Mouse (Mus musculus): ENCODE measurements around the gene Trpm1. TPM values are rescaled to one million over a fixed set of nuclear protein-coding genes. Genes with fewer than 3 reads are reported as not detected.

Gene Trpm1
- polyA plus RNA-seq (2017; shearing (Covaris generic)) = 1.3 TPM

DNA sequence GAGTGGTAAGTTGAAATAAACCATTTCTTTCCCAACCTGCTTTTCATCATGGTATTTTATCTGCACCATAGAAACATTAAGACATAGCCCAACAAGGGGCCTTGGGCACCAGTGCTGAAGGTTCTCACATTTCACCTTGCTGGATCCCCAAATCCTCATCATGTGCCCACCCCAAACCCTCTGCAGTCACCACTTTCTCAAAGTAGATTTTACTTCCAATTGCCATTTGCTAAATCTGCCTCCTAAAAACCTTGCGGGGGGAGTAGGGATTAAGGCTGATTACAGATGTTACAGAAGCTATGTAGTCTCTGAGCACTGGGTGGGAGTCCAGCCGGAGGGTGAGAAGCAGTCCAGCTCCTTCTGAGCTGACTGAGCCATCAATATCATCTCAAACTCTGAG lies at the start of gene Trpm1:
Gene Trpm1 (plus strand): TSS at position 301 of the 400 bp plus-strand sequence.

DNA sequence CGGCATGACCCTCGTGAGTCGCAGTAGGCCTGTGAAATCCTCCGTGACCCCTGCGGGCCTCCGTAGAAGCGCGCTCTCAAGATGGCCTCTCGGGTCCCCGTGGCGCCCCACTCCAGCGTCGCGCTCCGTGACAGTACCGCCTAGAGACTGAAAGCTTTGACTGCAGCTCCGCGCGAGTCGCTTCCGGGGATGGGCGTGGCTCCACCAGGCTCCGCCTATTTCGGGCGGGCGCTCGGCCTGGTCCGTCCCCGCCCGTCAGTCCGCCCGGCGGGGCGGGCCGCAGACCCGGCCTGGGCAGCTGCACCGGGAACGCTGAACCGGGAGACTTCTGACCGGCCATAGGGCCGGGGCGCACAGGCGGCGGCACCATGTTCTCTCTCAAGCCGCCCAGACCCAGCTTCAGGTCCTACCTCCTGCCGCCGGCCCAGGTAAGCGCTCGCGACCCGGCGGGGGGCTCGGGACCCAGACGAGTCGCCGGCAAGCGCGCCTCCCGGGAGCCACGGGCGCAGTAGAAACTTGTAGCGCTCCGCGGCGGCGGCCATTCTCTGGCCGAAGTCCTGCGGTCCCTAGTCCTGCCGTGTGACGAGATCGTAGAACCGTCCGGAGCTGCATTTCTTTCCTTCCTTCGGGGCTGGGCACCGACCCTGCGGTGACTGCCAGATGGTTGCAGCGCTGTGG lies 133.9 kb downstream of the Trpm1 start, which contains the start of gene Mtmr10:
Gene Mtmr10 (plus strand): TSS at position 240 of the 678 bp plus-strand sequence.

Other genes starting within 250 kb of the Trpm1 start
- 0.35 TPM for gene E030018B13Rik, start 237.0 kb upstream of the Trpm1 start, polyA plus RNA-seq (2017; shearing (Covaris generic))
- 493 TPM for gene Klf13, start 214.9 kb upstream of the Trpm1 start, polyA plus RNA-seq (2017; shearing (Covaris generic))
- gene Mtmr10, start 133.8 kb downstream of the Trpm1 start, polyA plus RNA-seq (2017; shearing (Covaris generic)) = 35.7 TPM
- gene Fan1, start 220.3 kb downstream of the Trpm1 start, polyA plus RNA-seq (2017; shearing (Covaris generic)) = 6.0 TPM
- 54.2 TPM for gene Mphosph10, start 238.4 kb downstream of the Trpm1 start, polyA plus RNA-seq (2017; shearing (Covaris generic))
- 9.3 TPM for gene Mcee, start 238.8 kb downstream of the Trpm1 start, polyA plus RNA-seq (2017; shearing (Covaris generic))

Measured in naive thymus-derived CD4-positive, alpha-beta T cell, adult 5 months (primary cell).